Mouse (Mus musculus) cerebellum, adult 8-10 months (tissue): Measurements from ENCODE around the gene Tmem232.
"Not testable (repeated sequence)": the region's sequence is repeated elsewhere in the genome, so short reads cannot be mapped to it uniquely, and the experiment has no call there.

Source experiments
- DNase-seq: peaks from one replicate; pipeline ENCODE4 v3.0.0; 2022

Tmem232 gene

GRCm38 (mm10) chr17:65513517-65513916, 27.1 kb downstream of the Tmem232 start:
- DNase-seq = no peak

- no peak for DNase-seq
Measured at GRCm38 (mm10) chr17:65484654-65485053, 55.9 kb downstream of the Tmem232 start.

- no peak for DNase-seq
Measured at GRCm38 (mm10) chr17:65476747-65477146, 63.8 kb downstream of the Tmem232 start.

GRCm38 (mm10) chr17:65450818-65451217, 89.8 kb downstream of the Tmem232 start:
- DNase-seq = no peak

GRCm38 (mm10) chr17:65437906-65438305, 102.7 kb downstream of the Tmem232 start:
- DNase-seq = not testable (repeated sequence)

GRCm38 (mm10) chr17:65419124-65419523, 121.5 kb downstream of the Tmem232 start:
- no peak for DNase-seq

- DNase-seq = no peak
Measured at GRCm38 (mm10) chr17:65405309-65405708, 135.3 kb downstream of the Tmem232 start.

GRCm38 (mm10) chr17:65400914-65401313, 139.7 kb downstream of the Tmem232 start:
- DNase-seq = no peak

- no peak for DNase-seq
Measured at GRCm38 (mm10) chr17:65384411-65384962, 156.1 kb downstream of the Tmem232 start.

GRCm38 (mm10) chr17:65370034-65370780, 170.4 kb downstream of the Tmem232 start:
- no peak for DNase-seq

- no peak for DNase-seq
Measured at GRCm38 (mm10) chr17:65365535-65366254, 174.9 kb downstream of the Tmem232 start.

- no peak for DNase-seq
Measured at GRCm38 (mm10) chr17:65351836-65352235, 188.7 kb downstream of the Tmem232 start.

GRCm38 (mm10) chr17:65340016-65340415, 200.6 kb downstream of the Tmem232 start:
- no peak for DNase-seq

GRCm38 (mm10) chr17:65330759-65331158, 209.8 kb downstream of the Tmem232 start:
- no peak for DNase-seq

GRCm38 (mm10) chr17:65325249-65325648, 215.3 kb downstream of the Tmem232 start:
- peak; percentile 36 for DNase-seq

GRCm38 (mm10) chr17:65320623-65321022, 220.0 kb downstream of the Tmem232 start:
- DNase-seq = no peak

GRCm38 (mm10) chr17:65299946-65300345, 240.6 kb downstream of the Tmem232 start:
- DNase-seq = no peak

GRCm38 (mm10) chr17:65297831-65298230, 242.8 kb downstream of the Tmem232 start:
- no peak for DNase-seq

GRCm38 (mm10) chr17:65252160-65252559, 288.4 kb downstream of the Tmem232 start:
- peak; percentile 2 for DNase-seq

GRCm38 (mm10) chr17:65250261-65250660, 290.3 kb downstream of the Tmem232 start:
- no peak for DNase-seq

GRCm38 (mm10) chr17:65243716-65244115, 296.9 kb downstream of the Tmem232 start:
- DNase-seq = no peak

GRCm38 (mm10) chr17:65225347-65225916, 315.1 kb downstream of the Tmem232 start:
- DNase-seq = no peak

- DNase-seq = not testable (repeated sequence)
Measured at GRCm38 (mm10) chr17:65221687-65222086, 318.9 kb downstream of the Tmem232 start.
